Mouse (Mus musculus) midbrain, embryonic 16.5 days (tissue): Measurements from ENCODE around the gene Aph1b. TPM values are rescaled to one million over a fixed set of nuclear protein-coding genes. Genes with fewer than 3 reads are reported as not detected.

Experiments
- ATAC-seq: fragments of 200-750 bp; cut with Nextera tagmentation; 2 replicates; pipeline ENCODE4 v1.8.0; 2017; ENCODE audit warnings: moderate TSS enrichment
- H3K27ac ChIP-seq: fragments of 300-500 bp; sonication (generic); 2 replicates; pipeline ENCODE4 v1.5.1; 2014; ENCODE audit warnings: mild to moderate bottlenecking, low read length, mixed read lengths
- H3K27me3 ChIP-seq: fragments of 300-500 bp; sonication (generic); 2 replicates; pipeline ENCODE4 v1.6.1; 2014; ENCODE audit warnings: low read depth, low read length, mixed read lengths; ENCODE audit not compliant: control insufficient read depth, insufficient read depth
- H3K36me3 ChIP-seq: fragments of 300-500 bp; sonication (generic); 2 replicates; pipeline ENCODE4 v1.6.1; 2014; ENCODE audit warnings: mild to moderate bottlenecking, low read length, moderate library complexity, mixed read lengths; ENCODE audit not compliant: control insufficient read depth, insufficient read depth
- H3K4me1 ChIP-seq: fragments of 300-500 bp; sonication (generic); 2 replicates; pipeline ENCODE4 v1.6.1; 2014; ENCODE audit warnings: mild to moderate bottlenecking, low read length, mixed read lengths; ENCODE audit not compliant: control insufficient read depth, insufficient read depth
- H3K4me2 ChIP-seq: fragments of 300-500 bp; sonication (generic); 2 replicates; pipeline ENCODE4 v1.6.1; 2014; ENCODE audit warnings: mild to moderate bottlenecking, low read length, mixed read lengths
- H3K4me3 ChIP-seq: fragments of 300-500 bp; sonication (generic); 2 replicates; pipeline ENCODE4 v1.5.1; 2014; ENCODE audit warnings: low read depth, mild to moderate bottlenecking, low read length, moderate library complexity, mixed read lengths
- H3K9ac ChIP-seq: fragments of 300-500 bp; sonication (generic); 2 replicates; pipeline ENCODE4 v1.6.1; 2014; ENCODE audit warnings: low read depth, low read length, mixed read lengths
- H3K9me3 ChIP-seq: fragments of 300-500 bp; sonication (generic); replicated peaks from 2 replicates; pipeline ENCODE4 v1.6.1; 2014; ENCODE audit warnings: mild to moderate bottlenecking, low read length, mixed read lengths; ENCODE audit not compliant: control insufficient read depth, poor library complexity, severe bottlenecking
- WGBS: fragments of 180-500 bp; shearing (Covaris S2); extraction: QIAGEN DNeasy Blood & Tissue Kit; methylation state at CpG from one replicate; pipeline ENCODE4 v1.1.7; 2014; 5-methylcytosine and 5-hydroxymethylcytosine counted together
- polyA plus RNA-seq: library from polyadenylated mRNA; unstranded; fragments of >200 nt; fragmentation: Nextera tagmentation; extraction: Ambion mirVana; gene quantifications from 2 replicates; pipeline ENCODE4 v1.2.1, GENCODE M21; 2015

The Aph1b gene
- polyA plus RNA-seq, 1 experiment from 2014 or later, result 21.5 TPM

- no peak for ATAC-seq
- H3K27me3 ChIP-seq, result no peaks in the 10 kb centered on the region
- no peak overlapping the region for H3K4me2 ChIP-seq
- 80% methylated on average over 1 of the region's 1 CpGs for WGBS
- H3K4me1 ChIP-seq, result no peaks in the 10 kb centered on the region
- H3K9ac ChIP-seq, result no peak overlapping the region
- no peak overlapping the region for H3K27ac ChIP-seq
- H3K36me3 ChIP-seq, result no peaks in the 10 kb centered on the region
- H3K4me3 ChIP-seq, result no peak overlapping the region
- H3K9me3 ChIP-seq, result no peaks in the 10 kb centered on the region
These were observed 26.6 kb downstream of the Aph1b start for GRCm38 (mm10) chr9:66768721-66769120.

DNA sequence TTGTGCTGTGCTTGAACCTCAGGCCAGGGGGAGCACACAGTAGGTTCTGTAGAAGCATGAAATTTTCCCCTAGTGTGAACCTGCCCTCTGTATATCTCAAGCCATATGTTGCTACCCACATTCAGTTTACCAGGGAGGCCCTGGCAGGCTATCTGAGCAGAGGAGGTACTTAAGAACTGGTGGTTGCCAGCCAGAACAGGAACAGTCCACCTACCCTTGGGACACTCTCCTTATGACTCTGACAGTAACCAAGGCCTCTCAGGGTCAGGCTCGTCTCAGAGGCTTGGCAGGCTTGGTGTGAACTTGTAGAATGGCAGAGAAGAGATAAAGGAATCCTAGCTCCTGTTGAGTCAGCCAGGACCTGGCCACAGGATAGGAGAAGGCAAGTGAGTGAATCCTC lies 34.3 kb downstream of the Aph1b start:
- WGBS, result 68% methylated on average over 1 of the region's 1 CpGs
- H3K27me3 ChIP-seq, result no peaks in the 10 kb centered on the region
- H3K4me2 ChIP-seq, result no peak overlapping the region
- no peaks in the 10 kb centered on the region for H3K36me3 ChIP-seq
- H3K9ac ChIP-seq, result no peak overlapping the region
- no peak overlapping the region for H3K27ac ChIP-seq
- no peak for ATAC-seq
- no peaks in the 10 kb centered on the region for H3K4me1 ChIP-seq
- H3K4me3 ChIP-seq, result no peak overlapping the region
- no peaks in the 10 kb centered on the region for H3K9me3 ChIP-seq

DNA sequence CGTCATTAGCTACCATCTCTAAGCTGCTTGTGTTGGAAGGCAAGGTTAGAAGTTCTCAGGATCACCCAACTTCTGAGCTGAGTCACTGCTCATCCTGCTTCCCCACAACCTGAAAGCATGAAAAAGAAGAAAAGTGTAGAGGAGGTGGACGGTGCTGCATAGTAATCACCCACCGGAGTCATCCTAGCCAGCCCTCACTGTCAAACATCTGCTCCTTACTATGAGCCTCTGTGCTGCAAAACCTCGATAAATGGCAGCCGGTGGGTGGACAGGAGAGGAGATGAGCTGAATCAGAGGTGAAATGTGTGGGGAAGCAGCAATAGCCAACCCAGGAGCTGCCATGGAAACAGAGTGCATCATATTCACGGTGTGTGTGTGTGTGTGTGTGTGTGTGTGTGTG lies 42.4 kb downstream of the Aph1b start:
- Histone ChIP-seq H3K9me3 (no peaks in the 10 kb centered on the region), H3K4me1 (no peaks in the 10 kb centered on the region), H3K4me2 (no peak overlapping the region), H3K27ac (no peak overlapping the region), H3K27me3 (no peaks in the 10 kb centered on the region), H3K36me3 (no peaks in the 10 kb centered on the region), H3K9ac (no peak overlapping the region), H3K4me3 (no peak overlapping the region)
- WGBS, result 78% methylated on average over 6 of the region's 6 CpGs
- no peak for ATAC-seq

DNA sequence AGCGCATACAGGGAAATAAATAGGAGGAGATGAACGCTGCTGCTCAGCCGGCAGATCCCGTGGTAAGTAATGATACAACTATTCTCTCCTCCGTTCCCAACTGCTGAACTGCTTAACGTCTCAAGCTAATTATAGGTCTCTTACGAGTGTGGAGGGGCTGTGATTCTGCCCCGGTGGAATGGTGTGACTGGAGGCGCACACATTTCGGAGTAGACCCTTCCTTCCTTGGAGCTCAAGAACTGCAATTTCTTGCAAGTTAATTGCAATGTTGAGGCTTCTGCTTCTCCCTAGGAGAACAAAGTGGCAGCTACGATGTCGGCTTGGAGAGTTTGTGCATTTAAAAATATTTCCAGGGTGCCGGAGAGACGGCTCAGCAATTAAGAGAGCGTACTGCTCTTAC lies 46.9 kb downstream of the Aph1b start:
- H3K9ac ChIP-seq, result no peak overlapping the region
- H3K27ac ChIP-seq, result no peak overlapping the region
- H3K9me3 ChIP-seq, result no peaks in the 10 kb centered on the region
- H3K36me3 ChIP-seq, result no peaks in the 10 kb centered on the region
- no peak overlapping the region for H3K4me3 ChIP-seq
- WGBS, result 75% methylated on average over 15 of the region's 15 CpGs
- H3K27me3 ChIP-seq, result no peaks in the 10 kb centered on the region
- no peak for ATAC-seq
- no peaks in the 10 kb centered on the region for H3K4me1 ChIP-seq
- no peak overlapping the region for H3K4me2 ChIP-seq

GRCm38 (mm10) chr9:66744531-66744930 lies 50.8 kb downstream of the Aph1b start:
- H3K36me3 ChIP-seq, result no peaks in the 10 kb centered on the region
- no peaks in the 10 kb centered on the region for H3K27me3 ChIP-seq
- 84% methylated on average over 2 of the region's 2 CpGs for WGBS
- H3K4me2 ChIP-seq, result no peak overlapping the region
- H3K9ac ChIP-seq, result no peak overlapping the region
- no peaks in the 10 kb centered on the region for H3K4me1 ChIP-seq
- H3K27ac ChIP-seq, result no peak overlapping the region
- no peak overlapping the region for H3K4me3 ChIP-seq
- no peaks in the 10 kb centered on the region for H3K9me3 ChIP-seq
- no peak for ATAC-seq

- H3K27me3 ChIP-seq, result no peaks in the 10 kb centered on the region
- no peak overlapping the region for H3K4me2 ChIP-seq
- H3K4me1 ChIP-seq, result no peaks in the 10 kb centered on the region
- H3K9me3 ChIP-seq, result no peaks in the 10 kb centered on the region
- H3K27ac ChIP-seq, result no peak overlapping the region
- no peaks in the 10 kb centered on the region for H3K36me3 ChIP-seq
- no peak overlapping the region for H3K4me3 ChIP-seq
- ATAC-seq, result no peak
- H3K9ac ChIP-seq, result no peak overlapping the region
- 84% methylated on average over 7 of the region's 7 CpGs for WGBS
These were observed 55.8 kb downstream of the Aph1b start for GRCm38 (mm10) chr9:66739516-66739915.

DNA sequence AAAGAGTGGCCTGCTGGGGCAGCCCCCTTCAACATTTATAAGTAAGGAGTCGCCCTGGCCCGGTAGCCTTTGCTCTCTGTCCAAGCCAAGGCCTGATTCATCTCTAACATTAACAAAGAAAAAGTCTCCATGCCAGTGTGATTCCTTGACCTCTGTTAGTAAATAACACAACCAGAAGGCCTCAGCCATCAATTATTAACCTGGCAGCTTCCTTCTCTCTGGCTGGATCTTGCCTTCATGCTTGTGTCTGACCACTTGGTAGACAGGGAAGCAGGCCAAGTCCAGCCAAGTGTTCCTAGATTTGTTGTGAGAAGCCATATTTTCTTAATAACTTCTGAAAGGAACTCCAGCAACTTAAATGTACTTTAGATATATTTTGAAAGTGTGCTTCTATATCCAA lies 58.7 kb downstream of the Aph1b start:
- Histone ChIP-seq H3K4me2 (no peak overlapping the region), H3K9me3 (no peaks in the 10 kb centered on the region), H3K9ac (no peak overlapping the region), H3K27me3 (no peaks in the 10 kb centered on the region), H3K4me1 (peaks cover 5% of the 10 kb centered on the region), H3K27ac (no peak overlapping the region), H3K36me3 (no peaks in the 10 kb centered on the region), H3K4me3 (no peak overlapping the region)
- WGBS, result 92% methylated on average over 2 of the region's 2 CpGs
- no peak for ATAC-seq

DNA sequence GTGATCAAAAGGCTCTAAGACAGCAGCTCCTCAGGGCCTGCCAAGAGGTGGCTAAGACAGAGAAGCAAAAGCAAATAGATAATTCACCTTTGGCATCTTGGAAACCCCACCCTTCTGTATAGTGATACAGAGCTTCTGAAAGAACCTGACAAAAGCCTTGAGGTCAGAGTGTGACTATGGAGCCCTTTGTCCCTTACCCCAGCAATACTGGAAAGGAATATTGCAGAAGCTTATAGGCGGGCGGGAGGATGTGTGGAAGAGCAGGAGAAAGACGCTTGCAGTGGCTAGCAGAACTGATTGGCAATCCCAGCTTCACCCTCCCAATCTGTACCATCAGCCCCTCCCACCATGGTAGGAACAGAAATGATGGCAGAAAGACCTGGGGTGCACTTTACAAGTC lies 59.3 kb downstream of the Aph1b start:
- Histone ChIP-seq H3K36me3 (no peaks in the 10 kb centered on the region), H3K27ac (no peak overlapping the region), H3K9me3 (no peaks in the 10 kb centered on the region), H3K27me3 (no peaks in the 10 kb centered on the region), H3K4me2 (no peak overlapping the region), H3K9ac (no peak overlapping the region), H3K4me3 (no peak overlapping the region), H3K4me1 (peaks cover 5% of the 10 kb centered on the region)
- WGBS, result 72% methylated on average over 3 of the region's 3 CpGs
- no peak for ATAC-seq

DNA sequence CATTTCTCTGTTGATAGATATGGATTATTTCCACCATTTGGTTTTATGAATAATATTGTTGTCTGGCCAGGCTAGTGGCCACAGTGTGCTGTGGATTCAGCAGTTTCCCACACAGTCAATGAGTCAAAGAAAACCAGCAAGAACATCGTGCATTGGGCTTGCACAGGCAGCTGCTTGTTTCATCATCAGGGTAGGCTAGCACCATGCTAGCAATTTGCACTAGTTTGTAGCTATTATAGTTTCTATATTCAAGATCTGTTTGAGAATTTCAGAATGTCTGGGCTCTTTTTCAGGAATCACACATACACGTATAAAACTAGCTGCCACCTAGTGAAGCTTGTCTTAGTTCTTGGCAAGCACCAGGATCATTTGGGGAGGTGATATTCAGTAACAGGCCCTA lies 60.2 kb downstream of the Aph1b start:
- 93% methylated on average over 2 of the region's 2 CpGs for WGBS

DNA sequence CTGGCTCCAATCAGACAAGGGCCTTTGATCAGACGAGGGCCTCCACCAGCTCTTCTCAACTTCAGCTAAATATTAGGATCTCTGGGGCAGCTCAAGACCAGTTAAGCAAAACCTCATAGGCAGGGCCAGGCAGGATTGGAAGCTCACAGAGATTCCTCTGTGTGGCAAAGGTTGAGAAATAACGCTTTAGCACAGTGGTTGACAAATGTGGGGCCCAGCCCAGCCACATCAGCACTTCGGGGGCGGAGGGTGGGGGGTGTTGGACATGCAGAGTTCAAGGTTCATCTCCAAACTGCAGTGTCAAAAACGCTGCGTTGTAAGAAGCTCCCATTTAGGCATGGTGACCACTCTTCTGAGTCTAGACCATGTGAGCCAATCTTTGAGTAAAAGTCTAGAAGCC lies 60.7 kb downstream of the Aph1b start:
- Histone ChIP-seq H3K36me3 (no peaks in the 10 kb centered on the region), H3K4me2 (no peak overlapping the region), H3K4me3 (no peak overlapping the region), H3K4me1 (peaks cover 5% of the 10 kb centered on the region), H3K27ac (no peak overlapping the region), H3K27me3 (no peaks in the 10 kb centered on the region), H3K9ac (no peak overlapping the region), H3K9me3 (no peaks in the 10 kb centered on the region)
- 86% methylated on average over 6 of the region's 6 CpGs for WGBS
- ATAC-seq, result no peak

More for the DNA sequence above, 60.2 kb downstream of the Aph1b start:
- H3K4me3 ChIP-seq, result no peak overlapping the region
- H3K27ac ChIP-seq, result no peak overlapping the region
- no peaks in the 10 kb centered on the region for H3K9me3 ChIP-seq
- H3K9ac ChIP-seq, result no peak overlapping the region
- peaks cover 5% of the 10 kb centered on the region for H3K4me1 ChIP-seq
- no peak overlapping the region for H3K4me2 ChIP-seq
- ATAC-seq, result no peak
- H3K27me3 ChIP-seq, result no peaks in the 10 kb centered on the region
- H3K36me3 ChIP-seq, result no peaks in the 10 kb centered on the region
